Mouse (Mus musculus) forebrain, embryonic 13.5 days (tissue): Measurements from ENCODE around the gene Pfn3. TPM values are rescaled to one million over a fixed set of nuclear protein-coding genes. Genes with fewer than 3 reads are reported as not detected.

Experiments
- ATAC-seq: fragments of 200-750 bp; cut with Nextera tagmentation; 2 replicates; pipeline ENCODE4 v1.8.0; 2017
- H3K27ac ChIP-seq: fragments of 300-500 bp; sonication (generic); 2 replicates; pipeline ENCODE4 v1.5.1; 2015; ENCODE audit warnings: inconsistent platforms, mild to moderate bottlenecking, moderate library complexity
- H3K27me3 ChIP-seq: fragments of 300-500 bp; sonication (generic); 2 replicates; pipeline ENCODE4 v1.6.1; 2015; ENCODE audit warnings: mild to moderate bottlenecking, inconsistent platforms
- H3K36me3 ChIP-seq: fragments of 300-500 bp; sonication (generic); 2 replicates; pipeline ENCODE4 v1.6.1; 2015; ENCODE audit warnings: mild to moderate bottlenecking, inconsistent platforms; ENCODE audit not compliant: poor library complexity, severe bottlenecking
- H3K4me1 ChIP-seq: fragments of 300-500 bp; sonication (generic); 2 replicates; pipeline ENCODE4 v1.6.1; 2015; ENCODE audit warnings: inconsistent platforms
- H3K4me2 ChIP-seq: fragments of 300-500 bp; sonication (generic); 2 replicates; pipeline ENCODE4 v1.6.1; 2015; ENCODE audit warnings: inconsistent platforms, mild to moderate bottlenecking, moderate library complexity
- H3K4me3 ChIP-seq: fragments of 300-500 bp; sonication (generic); 2 replicates; pipeline ENCODE4 v1.5.1; 2015; ENCODE audit warnings: mild to moderate bottlenecking, inconsistent platforms
- H3K9ac ChIP-seq: fragments of 300-500 bp; sonication (generic); 2 replicates; pipeline ENCODE4 v1.6.1; 2015; ENCODE audit warnings: mild to moderate bottlenecking, inconsistent platforms
- H3K9me3 ChIP-seq: fragments of 300-500 bp; sonication (generic); replicated peaks from 2 replicates; pipeline ENCODE4 v1.6.1; 2016; ENCODE audit warnings: inconsistent platforms
- WGBS: fragments of 180-500 bp; shearing (Covaris S2); methylation state at CpG from one replicate; pipeline ENCODE4 v1.1.7; 2015; 5-methylcytosine and 5-hydroxymethylcytosine counted together
- microRNA-seq: library from miRNA; unstranded; fragments of <30 nt; microRNA quantifications from one replicate; pipeline ENCODE4, GENCODE M21; 2016
- polyA plus RNA-seq: library from polyadenylated mRNA; unstranded; fragments of >200 nt; fragmentation: Nextera tagmentation; extraction: Ambion mirVana; gene quantifications from 2 replicates; pipeline ENCODE4 v1.2.1, GENCODE M21; 2015

Pfn3 gene
- polyA plus RNA-seq, 1 experiment from 2014 or later, result not detected

GRCm38 (mm10) chr13:55375877-55376276, 39.2 kb downstream of the Pfn3 start:
- Histone ChIP-seq H3K27me3 (peaks cover 59% of the 10 kb centered on the region), H3K4me1 (0 out of 2 replicates have a peak, but pooled peaks cover 4% of the 10 kb centered on the region), H3K9ac (no peak overlapping the region), H3K4me2 (no peak overlapping the region), H3K27ac (no peak overlapping the region), H3K36me3 (no peaks in the 10 kb centered on the region), H3K9me3 (no peaks in the 10 kb centered on the region), H3K4me3 (no peak overlapping the region)
- no peak for ATAC-seq
- 72% methylated on average over 2 of the region's 2 CpGs for WGBS

GRCm38 (mm10) chr13:55374206-55374924, 40.7 kb downstream of the Pfn3 start:
- WGBS, result 69% methylated on average over 6 of the region's 6 CpGs
- Histone ChIP-seq H3K27me3 (peaks cover 51% of the 10 kb centered on the region), H3K4me2 (no peak overlapping the region), H3K9ac (no peak overlapping the region), H3K36me3 (no peaks in the 10 kb centered on the region), H3K4me1 (0 out of 2 replicates have a peak, but pooled peaks cover 3% of the 10 kb centered on the region), H3K27ac (no peak overlapping the region), H3K9me3 (no peaks in the 10 kb centered on the region), H3K4me3 (no peak overlapping the region)
- ATAC-seq, result no peak

- WGBS, result 63% methylated on average over 5 of the region's 5 CpGs
- Histone ChIP-seq H3K36me3 (no peaks in the 10 kb centered on the region), H3K27ac (no peak overlapping the region), H3K4me3 (no peak overlapping the region), H3K4me2 (no peak overlapping the region), H3K27me3 (peaks cover 32% of the 10 kb centered on the region), H3K9ac (no peak overlapping the region), H3K9me3 (no peaks in the 10 kb centered on the region), H3K4me1 (no peaks in the 10 kb centered on the region)
- no peak for ATAC-seq
Observed at GRCm38 (mm10) chr13:55371740-55372139, 43.3 kb downstream of the Pfn3 start.

- Histone ChIP-seq H3K4me1 (no peaks in the 10 kb centered on the region), H3K9ac (no peak overlapping the region), H3K4me2 (no peak overlapping the region), H3K27me3 (peaks cover 28% of the 10 kb centered on the region), H3K9me3 (no peaks in the 10 kb centered on the region), H3K36me3 (no peaks in the 10 kb centered on the region), H3K4me3 (no peak overlapping the region), H3K27ac (no peak overlapping the region)
- WGBS, result 81% methylated on average over 8 of the region's 8 CpGs
- no peak for ATAC-seq
Observed at GRCm38 (mm10) chr13:55371007-55371681, 43.9 kb downstream of the Pfn3 start.

- Histone ChIP-seq H3K4me1 (no peaks in the 10 kb centered on the region), H3K9ac (no peak overlapping the region), H3K36me3 (no peaks in the 10 kb centered on the region), H3K9me3 (no peaks in the 10 kb centered on the region), H3K27me3 (peaks cover 26% of the 10 kb centered on the region), H3K4me3 (no peak overlapping the region), H3K4me2 (no peak overlapping the region), H3K27ac (no peak overlapping the region)
- ATAC-seq, result no peak
- 68% methylated on average over 3 of the region's 3 CpGs for WGBS
Observed at GRCm38 (mm10) chr13:55370234-55370633, 44.8 kb downstream of the Pfn3 start.

GRCm38 (mm10) chr13:55369531-55370114, 45.4 kb downstream of the Pfn3 start, which contains the start of gene Rgs14:
Gene Rgs14, plus strand, starts transcription at chr13:55369732.
- WGBS, result 57% methylated on average over 13 of the region's 13 CpGs

GRCm38 (mm10) chr13:55368401-55368800, 46.6 kb downstream of the Pfn3 start:
- no peak overlapping the region for H3K4me2 ChIP-seq
- H3K9ac ChIP-seq, result no peak overlapping the region
- H3K27me3 ChIP-seq, result peaks cover 22% of the 10 kb centered on the region
- no peak overlapping the region for H3K27ac ChIP-seq
- H3K4me1 ChIP-seq, result no peaks in the 10 kb centered on the region
- 80% methylated on average over 7 of the region's 7 CpGs for WGBS
- no peak overlapping the region for H3K4me3 ChIP-seq
- H3K9me3 ChIP-seq, result no peaks in the 10 kb centered on the region
- H3K36me3 ChIP-seq, result no peaks in the 10 kb centered on the region
- no peak for ATAC-seq

More at GRCm38 (mm10) chr13:55369531-55370114, 45.4 kb downstream of the Pfn3 start, which contains the start of gene Rgs14:
- H3K9me3 ChIP-seq, result no peaks in the 10 kb centered on the region
- no peak within 1 kb of the TSS for H3K27ac ChIP-seq
- H3K4me2 ChIP-seq, result no peak within 1 kb of the TSS
- H3K4me3 ChIP-seq, result no peak within 1 kb of the TSS
- no peaks in the 10 kb centered on the region for H3K36me3 ChIP-seq
- H3K27me3 ChIP-seq, result peaks cover 27% of the 10 kb centered on the region
- no peak for ATAC-seq
- no peak within 1 kb of the TSS for H3K9ac ChIP-seq
- no peaks in the 10 kb centered on the region for H3K4me1 ChIP-seq

Small RNA genes within 50 kb of the gene (microRNA-seq; reads per million reads assigned to microRNA genes)
- gene Mir6943, result 0.80 reads per million

Other genes with a start within 250 kb of the Pfn3 start
- gene Nsd1, start 205.4 kb downstream of the Pfn3 start, polyA plus RNA-seq, result 70.7 and 77.2 TPM in 2 replicates
- gene Prelid1, start 94.7 kb downstream of the Pfn3 start, polyA plus RNA-seq, result 309 and 331 TPM in 2 replicates
- 102 and 105 TPM in 2 replicates for gene Rab24, start 93.3 kb downstream of the Pfn3 start, polyA plus RNA-seq
- gene Mxd3, start 85.4 kb downstream of the Pfn3 start, polyA plus RNA-seq, result 42.8 and 44.6 TPM in 2 replicates
- gene Lman2, start 52.4 kb downstream of the Pfn3 start, polyA plus RNA-seq, result 57.9 and 60.5 TPM in 2 replicates
- 0.30 and 0.40 TPM in 2 replicates for gene Rgs14, start 45.5 kb downstream of the Pfn3 start, polyA plus RNA-seq
- not detected in 2 replicates for gene Slc34a1, start 17.0 kb downstream of the Pfn3 start, polyA plus RNA-seq
- gene F12, start 11.6 kb upstream of the Pfn3 start, polyA plus RNA-seq, result not detected in 2 replicates
- gene Grk6, start 29.8 kb upstream of the Pfn3 start, polyA plus RNA-seq, result 24.9 and 26.9 TPM in 2 replicates
- gene Prr7, start 49.0 kb upstream of the Pfn3 start, polyA plus RNA-seq, result 1.6 and 2.2 TPM in 2 replicates
- 639 and 641 TPM in 2 replicates for gene Dbn1, start 72.9 kb upstream of the Pfn3 start, polyA plus RNA-seq
- gene Pdlim7, start 98.4 kb upstream of the Pfn3 start, polyA plus RNA-seq, result 152 and 157 TPM in 2 replicates
- gene Dok3, start 114.1 kb upstream of the Pfn3 start, polyA plus RNA-seq, result 2.1 and 3.7 TPM in 2 replicates
- 67.3 and 72.1 TPM in 2 replicates for gene Ddx41, start 121.4 kb upstream of the Pfn3 start, polyA plus RNA-seq
- 58.1 and 58.7 TPM in 2 replicates for gene Fam193b, start 155.9 kb upstream of the Pfn3 start, polyA plus RNA-seq
- 101 and 120 TPM in 2 replicates for gene Tmed9, start 158.5 kb upstream of the Pfn3 start, polyA plus RNA-seq
- gene B4galt7, start 184.7 kb upstream of the Pfn3 start, polyA plus RNA-seq, result 34.7 and 35.8 TPM in 2 replicates
- gene Caml, start 207.8 kb upstream of the Pfn3 start, polyA plus RNA-seq, result 88.0 and 88.7 TPM in 2 replicates
- gene Ddx46, start 219.8 kb upstream of the Pfn3 start, polyA plus RNA-seq, result 36.6 and 38.6 TPM in 2 replicates